Mouse (Mus musculus): ENCODE measurements around the gene Gm14632. TPM values are rescaled to one million over a fixed set of nuclear protein-coding genes. Genes with fewer than 3 reads are reported as not detected.
"Not testable (repeated sequence)": the region's sequence is repeated elsewhere in the genome, so short reads cannot be mapped to it uniquely, and the experiment has no call there.

The Gm14632 gene
- total RNA-seq (2022), result not detected

DNA sequence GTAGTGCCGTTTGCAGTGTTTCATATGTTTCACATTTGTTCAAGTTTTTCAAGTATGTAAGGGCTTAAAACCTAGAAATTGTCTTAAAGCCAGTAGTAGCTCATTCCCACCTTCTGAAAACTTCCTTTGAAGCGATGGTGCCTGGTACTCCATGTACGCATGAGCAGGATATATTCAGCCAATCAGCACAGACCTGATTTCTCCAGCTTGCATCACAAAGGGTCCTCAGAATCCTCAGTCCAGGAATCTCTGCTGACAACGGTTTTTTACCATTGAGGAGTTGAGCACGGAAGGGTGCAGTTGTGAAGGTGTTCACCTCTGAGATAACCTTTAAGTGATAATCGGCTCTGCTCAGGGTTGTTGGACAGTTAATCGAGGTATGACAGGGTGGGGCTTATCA, at the start of gene Gm14632:
TSS of gene Gm14632 (plus strand) at position 301 of the 400 bp plus-strand sequence.
- DNase-seq (ENCODE audit: low spot score in 2 of 2), result not testable (repeated sequence)

Measured in layer of hippocampus, adult 8-10 months (tissue).